Mouse (Mus musculus) ES-E14 (cell line): ENCODE data around the gene Uts2.

ENCODE experiments used
- CHD2 ChIP-seq: IDR thresholded peaks from 2 replicates; pipeline ENCODE4 v1.6.1; 2014; ENCODE audit warnings: mild to moderate bottlenecking, low read depth, low read length, inconsistent platforms
- HCFC1 ChIP-seq: IDR thresholded peaks from 2 replicates; pipeline ENCODE4 v1.6.1; 2012; ENCODE audit warnings: low read length, inconsistent platforms, borderline replicate concordance; ENCODE audit not compliant: insufficient read depth
- MAFK ChIP-seq: IDR thresholded peaks from 2 replicates; pipeline ENCODE4 v1.6.1; 2014; ENCODE audit warnings: mild to moderate bottlenecking, low read depth, low read length, inconsistent platforms; ENCODE audit not compliant: insufficient read depth
- ZC3H11A ChIP-seq: IDR thresholded peaks from 2 replicates; pipeline ENCODE4 v1.6.1; 2012; ENCODE audit warnings: low read depth, mild to moderate bottlenecking, inconsistent platforms, low read length, borderline replicate concordance

DNA sequence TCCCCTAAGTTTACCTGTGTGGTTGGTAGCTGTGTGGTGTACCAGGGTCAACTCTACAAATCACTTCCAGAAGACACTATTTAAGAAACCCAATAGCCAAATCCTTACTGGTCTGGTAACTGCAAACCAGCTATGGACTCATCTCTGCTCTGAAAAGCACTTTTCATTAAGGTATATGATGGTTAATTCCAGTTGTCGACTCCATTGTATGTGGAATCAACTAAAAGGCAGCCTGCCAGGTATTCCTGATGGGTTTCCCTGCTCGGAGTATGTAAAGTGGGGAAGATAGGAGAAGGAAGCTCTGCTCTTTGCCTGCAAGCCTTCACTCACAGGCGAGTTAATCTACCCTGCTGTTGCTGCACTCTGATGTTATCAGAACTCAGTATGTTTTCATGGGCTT lies 49.6 kb downstream of the Uts2 start:
- TF ChIP-seq MAFK = no peak
- no peak for TF ChIP-seq CHD2
- TF ChIP-seq HCFC1 = no peak
- TF ChIP-seq ZC3H11A = no peak
